Mouse (Mus musculus) activated CD4-positive, CD25-positive, alpha-beta regulatory T cell, adult 4 months (primary cell): ENCODE results near the gene Ptbp1. TPM values are rescaled to one million over a fixed set of nuclear protein-coding genes. Genes with fewer than 3 reads are reported as not detected.
A peak's percentile ranks its signal among the peaks of the same experiment; 100 is the strongest.
"Not testable (repeated sequence)": the region's sequence is repeated elsewhere in the genome, so short reads cannot be mapped to it uniquely, and the experiment has no call there.

Experiments
- ATAC-seq: one replicate; pipeline ENCODE4 v1.8.0; 2017
- polyA plus RNA-seq, 2 experiments: library from polyadenylated mRNA; unstranded; fragments of 100-300 nt; shearing (Covaris generic); gene quantifications; one replicate each; pipeline ENCODE4 v1.2.1; 2017

Ptbp1 gene
- polyA plus RNA-seq, 2 experiments from 2014 or later: 94.0 to 159 TPM

GRCm38 (mm10) chr10:79884446-79884845 is 30.2 kb downstream of the Ptbp1 start:
- no peak for ATAC-seq

GRCm38 (mm10) chr10:79884938-79885337 is 30.7 kb downstream of the Ptbp1 start:
- not testable (repeated sequence) for ATAC-seq

- no peak for ATAC-seq
Observed at GRCm38 (mm10) chr10:79886054-79886453, 31.8 kb downstream of the Ptbp1 start, which contains the start of gene Elane. TSS of gene Elane (plus strand) at chr10:79886247.

- no peak for ATAC-seq
Observed at GRCm38 (mm10) chr10:79886611-79887010, 32.4 kb downstream of the Ptbp1 start.

GRCm38 (mm10) chr10:79889386-79889785 is 35.2 kb downstream of the Ptbp1 start:
- no peak for ATAC-seq

GRCm38 (mm10) chr10:79890670-79891069 is 36.4 kb downstream of the Ptbp1 start, which contains the start of gene Cfd:
TSS of gene Cfd (plus strand) at chr10:79890853.
- no peak for ATAC-seq

- peak; percentile 71 for ATAC-seq
Observed at GRCm38 (mm10) chr10:79892451-79893118, 38.4 kb downstream of the Ptbp1 start.

- ATAC-seq: no peak
Observed at GRCm38 (mm10) chr10:79896306-79896705, 42.1 kb downstream of the Ptbp1 start.

GRCm38 (mm10) chr10:79896814-79897213 is 42.6 kb downstream of the Ptbp1 start:
- ATAC-seq: no peak

- peak; percentile 33 for ATAC-seq
Observed at GRCm38 (mm10) chr10:79897316-79898245, 43.4 kb downstream of the Ptbp1 start.

GRCm38 (mm10) chr10:79900951-79901410 is 46.8 kb downstream of the Ptbp1 start:
- no peak for ATAC-seq

- ATAC-seq: no peak
Observed at GRCm38 (mm10) chr10:79906712-79907111, 52.5 kb downstream of the Ptbp1 start.

- no peak for ATAC-seq
Observed at GRCm38 (mm10) chr10:79907415-79907814, 53.2 kb downstream of the Ptbp1 start.

- peak; percentile 91 for ATAC-seq
Observed at GRCm38 (mm10) chr10:79908167-79909091, 54.2 kb downstream of the Ptbp1 start, which contains the start of gene Med16. TSS of gene Med16 (minus strand) at chr10:79908923.

GRCm38 (mm10) chr10:79909092-79909922 is 55.1 kb downstream of the Ptbp1 start:
- ATAC-seq: peak; percentile 27

- ATAC-seq: no peak
Observed at GRCm38 (mm10) chr10:79910556-79910955, 56.3 kb downstream of the Ptbp1 start, which contains the start of gene Gm26602. TSS of gene Gm26602 (plus strand) at chr10:79910856.

GRCm38 (mm10) chr10:79912412-79912811 is 58.2 kb downstream of the Ptbp1 start:
- ATAC-seq: no peak
